In genomic region chr4:48051086-48051673, GRCm38 (mm10) we compare ENCODE assay signal across 9 mouse cellular contexts. TPM values are rescaled to one million over a fixed set of nuclear protein-coding genes. Genes with fewer than 3 reads are reported as not detected.
A peak's percentile ranks its signal among the peaks of the same experiment; 100 is the strongest.
DNase-seq lines count a peak whose midpoint lies in the region; ATAC-seq and TF ChIP-seq lines count a peak whose summit lies in the region.
"Had no signal": no experiment of that assay in that cellular context is flagged by ENCODE, and none has a peak within 500 bp of the region (broad histone marks: within the 10 kb centered on the region; RNA-seq: fewer than 3 reads in every experiment).

No protein-coding gene starts in this region.

- TF ChIP-seq CTCF in lung, postnatal 0 days (IDR thresholded peaks at IDR 0.05): no peak

- no peak overlapping the region for H3K9ac ChIP-seq in lung, postnatal 0 days (replicated peaks; ENCODE audit: low read depth)
- peak overlapping the region; percentile 48 for H3K9ac ChIP-seq in limb, embryonic 13.5 days
- no peak overlapping the region for H3K9ac ChIP-seq in stomach, embryonic 14.5 days (replicated peaks; ENCODE audit: low read depth, low read length)

- peaks cover 68% of the 10 kb centered on the region for H3K27me3 ChIP-seq in lung, postnatal 0 days (replicated peaks; ENCODE audit: insufficient read depth, low read length)
- H3K27me3 ChIP-seq in limb, embryonic 13.5 days: peaks cover 94% of the 10 kb centered on the region
- peaks cover 66% of the 10 kb centered on the region for H3K27me3 ChIP-seq in stomach, embryonic 14.5 days (ENCODE audit: control insufficient read depth, insufficient read depth, low read length)

- H3K27ac ChIP-seq in lung, postnatal 0 days (ENCODE audit: low read length): no peak overlapping the region
- no peak overlapping the region for H3K27ac ChIP-seq in limb, embryonic 13.5 days
- no peak overlapping the region for H3K27ac ChIP-seq in stomach, embryonic 14.5 days (ENCODE audit: low read length)

- H3K9me3 ChIP-seq in lung, postnatal 0 days (ENCODE audit: low read length): no peaks in the 10 kb centered on the region
- no peaks in the 10 kb centered on the region for H3K9me3 ChIP-seq in limb, embryonic 13.5 days
- no peaks in the 10 kb centered on the region for H3K9me3 ChIP-seq in stomach, embryonic 14.5 days (ENCODE audit: control insufficient read depth, low read depth, low read length)

- peak overlapping the region; percentile 43 for H3K4me2 ChIP-seq in lung, postnatal 0 days (replicated peaks; ENCODE audit: low read depth, low read length)
- peak overlapping the region; percentile 66 for H3K4me2 ChIP-seq in limb, embryonic 13.5 days (replicated peaks)
- H3K4me2 ChIP-seq in stomach, embryonic 14.5 days (replicated peaks; ENCODE audit: low read depth, low read length): peak overlapping the region; percentile 59

- peak overlapping the region; percentile 16; the same call in 1 of the 2 replicates for H3K4me3 ChIP-seq in lung, postnatal 0 days (ENCODE audit: low read depth, low read length)
- H3K4me3 ChIP-seq in limb, embryonic 13.5 days: peak overlapping the region; percentile 39
- H3K4me3 ChIP-seq in stomach, embryonic 14.5 days (ENCODE audit: low read depth, low read length): peak overlapping the region; percentile 33

- ATAC-seq in lung, postnatal 0 days: no peak
- ATAC-seq in limb, embryonic 13.5 days (ENCODE audit: low FRiP score, low read depth): no peak
- no peak for ATAC-seq in stomach, embryonic 14.5 days (ENCODE audit: insufficient number of reproducible peaks, insufficient read depth, low FRiP score, low read depth)

- H3K36me3 ChIP-seq in lung, postnatal 0 days (ENCODE audit: insufficient read depth, low read length): no peaks in the 10 kb centered on the region
- H3K36me3 ChIP-seq in limb, embryonic 13.5 days: no peaks in the 10 kb centered on the region
- no peaks in the 10 kb centered on the region for H3K36me3 ChIP-seq in stomach, embryonic 14.5 days (ENCODE audit: control insufficient read depth, insufficient read depth, low read length)

- 15% methylated on average over 19 of the region's 19 CpGs for WGBS in lung, postnatal 0 days
- 9% methylated on average over 19 of the region's 19 CpGs for WGBS in limb, embryonic 13.5 days
- WGBS in stomach, embryonic 14.5 days: 14% methylated on average over 19 of the region's 19 CpGs

- no peak for TF ChIP-seq EP300 in lung, postnatal 0 days (IDR thresholded peaks at IDR 0.05)

- peak; percentile 12 for DNase-seq in embryo, embryonic 10.5 days (ENCODE audit: low spot score)
- DNase-seq in embryo, embryonic 9.5 days (ENCODE audit: extremely low spot score): no peak
- no peak for DNase-seq in lung, postnatal 0 days (ENCODE audit: low spot score)
- DNase-seq in lung, postnatal 10 days: no peak
- DNase-seq in layer of hippocampus, adult 11-12 months (ENCODE audit: low spot score): no peak
- no peak for DNase-seq in spleen, postnatal 10 days (ENCODE audit: low spot score in 2 of 2)
- DNase-seq: kidney, adult 9 months had no signal

- peaks cover 23% of the 10 kb centered on the region for H3K4me1 ChIP-seq in lung, postnatal 0 days (ENCODE audit: insufficient read depth, low read depth, low read length)
- H3K4me1 ChIP-seq in limb, embryonic 13.5 days: peaks cover 36% of the 10 kb centered on the region
- peaks cover 13% of the 10 kb centered on the region for H3K4me1 ChIP-seq in stomach, embryonic 14.5 days (ENCODE audit: control insufficient read depth, insufficient read depth, low read length)

RNA-seq across cellular contexts. Expression of gene Nr4a3, which starts 6.2 kb away (rescaled TPM):
- polyA plus RNA-seq in lung, postnatal 0 days (2015; fragmentation: Nextera tagmentation; extraction: Ambion mirVana): 0.14 and 0.15 TPM in 2 replicates
- 0.31 and 0.34 TPM in 2 replicates for polyA plus RNA-seq in limb, embryonic 13.5 days (2015; fragmentation: Nextera tagmentation; extraction: Ambion mirVana)
- polyA plus RNA-seq in stomach, embryonic 14.5 days (2014; fragmentation: Nextera tagmentation; extraction: Ambion mirVana): 0.10 and 0.20 TPM in 2 replicates
